Mouse (Mus musculus): ENCODE results near the gene Pax4. TPM values are rescaled to one million over a fixed set of nuclear protein-coding genes. Genes with fewer than 3 reads are reported as not detected.

Gene Pax4
- polyA plus RNA-seq, 1 experiment from 2014 or later: not detected

- H3K4me1 ChIP-seq (replicated peaks; ENCODE audit: control insufficient read depth, insufficient read depth, low read length): peaks cover 4% of the 10 kb centered on the region; the same call in 1 of the 2 replicates
- WGBS: 7% methylated on average over 15 of the region's 15 CpGs
- no peaks in the 10 kb centered on the region for H3K9me3 ChIP-seq (ENCODE audit: control insufficient read depth, low read length)
- H3K36me3 ChIP-seq (ENCODE audit: control insufficient read depth, insufficient read depth, low read length): no peaks in the 10 kb centered on the region
- H3K4me3 ChIP-seq (ENCODE audit: low read depth, low read length): peak overlapping the region; percentile 43
- H3K27ac ChIP-seq (ENCODE audit: low read depth, low read length): peak overlapping the region; percentile 81; the same call in 1 of the 2 replicates
- peak overlapping the region; percentile 35; the same call in 1 of the 2 replicates for H3K9ac ChIP-seq (ENCODE audit: low read length)
- peak overlapping the region; percentile 77 for H3K4me2 ChIP-seq (ENCODE audit: low read depth, low read length, severe bottlenecking)
- DNase-seq (ENCODE audit: low spot score) (no peak), ATAC-seq (replicated peaks; ENCODE audit: low FRiP score) (peak; percentile 54)
- peaks cover 19% of the 10 kb centered on the region for H3K27me3 ChIP-seq (ENCODE audit: control insufficient read depth, insufficient read depth, low read length)
These were observed 52.9 kb downstream of the Pax4 start for GRCm38 (mm10) chr6:28396051-28396852.

Other genes starting within 250 kb of the Pax4 start
- 23.9 and 26.0 TPM in 2 replicates for gene Zfp800, start 51.3 kb downstream of the Pax4 start, polyA plus RNA-seq (2014; fragmentation: Nextera tagmentation; extraction: Ambion mirVana)
- gene Arf5, start 25.8 kb downstream of the Pax4 start, polyA plus RNA-seq (2014; fragmentation: Nextera tagmentation; extraction: Ambion mirVana): 301 and 329 TPM in 2 replicates
- not detected in 2 replicates for gene Fscn3, start 21.6 kb downstream of the Pax4 start, polyA plus RNA-seq (2014; fragmentation: Nextera tagmentation; extraction: Ambion mirVana)
- gene Gcc1, start 21.0 kb downstream of the Pax4 start, polyA plus RNA-seq (2014; fragmentation: Nextera tagmentation; extraction: Ambion mirVana): 9.3 and 10.4 TPM in 2 replicates
- gene Snd1, start 25.8 kb upstream of the Pax4 start, polyA plus RNA-seq (2014; fragmentation: Nextera tagmentation; extraction: Ambion mirVana): 104 and 105 TPM in 2 replicates

All from forebrain, embryonic 11.5 days (tissue).